Mouse (Mus musculus) bone marrow, adult 2 months (tissue): ENCODE measurements around the gene Scd2.

Source experiments
- CTCF ChIP-seq: fragments of 200-500 bp; IDR thresholded peaks from 2 replicates; pipeline ENCODE4 v1.5.1; 2011; ENCODE audit warnings: low read length, control low read depth; ENCODE audit not compliant: control insufficient read depth, insufficient read depth
- POLR2A ChIP-seq: fragments of 200-500 bp; IDR thresholded peaks from 2 replicates; pipeline ENCODE4 v1.6.1; 2011; ENCODE audit warnings: low read depth, mild to moderate bottlenecking, control low read depth, low read length, borderline replicate concordance; ENCODE audit not compliant: control insufficient read depth

GRCm38 (mm10) chr19:44275418-44275817, 18.1 kb upstream of the Scd2 start:
- no peak for TF ChIP-seq CTCF
- TF ChIP-seq POLR2A = no peak
